Mouse (Mus musculus) kidney, embryonic 14.5 days (tissue): ENCODE measurements around the gene Socs2. TPM values are rescaled to one million over a fixed set of nuclear protein-coding genes. Genes with fewer than 3 reads are reported as not detected.

Experiments used
- ATAC-seq: fragments of 200-750 bp; cut with Nextera tagmentation; 2 replicates; pipeline ENCODE4 v1.8.0; 2017; ENCODE audit warnings: moderate number of reproducible peaks, mild to moderate bottlenecking, moderate TSS enrichment, moderate library complexity; ENCODE audit not compliant: low FRiP score, low TSS enrichment
- H3K27ac ChIP-seq: fragments of 300-500 bp; sonication (generic); 2 replicates; pipeline ENCODE4 v1.5.1; 2014; ENCODE audit warnings: low read depth, mild to moderate bottlenecking, low read length, moderate library complexity, mixed read lengths
- H3K27me3 ChIP-seq: fragments of 300-500 bp; sonication (generic); 2 replicates; pipeline ENCODE4 v1.6.1; 2014; ENCODE audit warnings: mild to moderate bottlenecking, low read length; ENCODE audit not compliant: control insufficient read depth, insufficient read depth
- H3K36me3 ChIP-seq: fragments of 300-500 bp; sonication (generic); 2 replicates; pipeline ENCODE4 v1.6.1; 2014; ENCODE audit warnings: low read length, mixed read lengths; ENCODE audit not compliant: control insufficient read depth, insufficient read depth
- H3K4me1 ChIP-seq: fragments of 300-500 bp; sonication (generic); 2 replicates; pipeline ENCODE4 v1.6.1; 2014; ENCODE audit warnings: low read length, mixed read lengths; ENCODE audit not compliant: control insufficient read depth, insufficient read depth
- H3K4me2 ChIP-seq: fragments of 300-500 bp; sonication (generic); replicated peaks from 2 replicates; pipeline ENCODE4 v1.6.1; 2014; ENCODE audit warnings: low read depth, mild to moderate bottlenecking, low read length
- H3K4me3 ChIP-seq: fragments of 300-500 bp; sonication (generic); 2 replicates; pipeline ENCODE4 v1.5.1; 2014; ENCODE audit warnings: mild to moderate bottlenecking, low read length
- H3K9ac ChIP-seq: fragments of 300-500 bp; sonication (generic); 2 replicates; pipeline ENCODE4 v1.6.1; 2014; ENCODE audit warnings: low read depth, mild to moderate bottlenecking, low read length, moderate library complexity
- H3K9me3 ChIP-seq: fragments of 300-500 bp; sonication (generic); 2 replicates; pipeline ENCODE4 v1.6.1; 2016; ENCODE audit warnings: low read length; ENCODE audit not compliant: control insufficient read depth
- WGBS: fragments of 180-500 bp; shearing (Covaris S2); extraction: QIAGEN DNeasy Blood & Tissue Kit; methylation state at CpG from one replicate; pipeline ENCODE4 v1.1.7; 2014; 5-methylcytosine and 5-hydroxymethylcytosine counted together
- polyA plus RNA-seq: library from polyadenylated mRNA; unstranded; fragments of >200 nt; fragmentation: Nextera tagmentation; extraction: Ambion mirVana; gene quantifications from 2 replicates; pipeline ENCODE4 v1.2.1, GENCODE M21; 2014

Socs2 gene
- polyA plus RNA-seq, 1 experiment from 2014 or later, result 17.9 TPM

- no peak overlapping the region for H3K4me3 ChIP-seq
- no peaks in the 10 kb centered on the region for H3K27me3 ChIP-seq
- WGBS, result 20% methylated on average over 6 of the region's 6 CpGs
- H3K4me2 ChIP-seq, result no peak overlapping the region
- H3K9me3 ChIP-seq, result peaks cover 2% of the 10 kb centered on the region; the same call in 1 of the 2 replicates
- no peak overlapping the region for H3K9ac ChIP-seq
- no peaks in the 10 kb centered on the region for H3K36me3 ChIP-seq
- no peak for ATAC-seq
- H3K4me1 ChIP-seq, result no peaks in the 10 kb centered on the region
- no peak overlapping the region for H3K27ac ChIP-seq
Measured at GRCm38 (mm10) chr10:95355678-95356268, 61.2 kb downstream of the Socs2 start.

DNA sequence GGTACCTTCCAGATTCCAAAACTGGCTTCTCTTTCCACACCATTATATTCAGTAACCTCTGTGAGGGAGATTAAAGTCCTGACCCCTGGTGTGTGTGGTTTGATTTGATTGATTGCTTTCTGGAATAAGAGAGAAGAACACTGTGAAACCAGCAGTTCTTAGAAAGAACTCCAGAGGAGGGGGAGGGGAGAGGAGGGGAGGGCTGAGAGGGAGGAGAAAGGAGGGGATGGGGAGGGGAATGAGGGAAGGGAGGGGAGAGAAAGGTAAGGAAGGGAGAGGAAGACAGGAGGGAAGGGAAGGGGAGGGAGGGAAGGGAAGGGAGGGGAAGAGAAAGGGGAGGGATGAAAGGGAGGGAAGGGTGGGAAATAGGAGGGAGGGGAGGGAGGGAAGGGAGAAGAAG lies 62.3 kb downstream of the Socs2 start:
- H3K4me2 ChIP-seq, result no peak overlapping the region
- no peak overlapping the region for H3K27ac ChIP-seq
- ATAC-seq, result no peak
- H3K4me1 ChIP-seq, result no peaks in the 10 kb centered on the region
- H3K36me3 ChIP-seq, result no peaks in the 10 kb centered on the region
- H3K4me3 ChIP-seq, result no peak overlapping the region
- peaks cover 2% of the 10 kb centered on the region; the same call in 1 of the 2 replicates for H3K9me3 ChIP-seq
- H3K9ac ChIP-seq, result no peak overlapping the region
- H3K27me3 ChIP-seq, result no peaks in the 10 kb centered on the region

DNA sequence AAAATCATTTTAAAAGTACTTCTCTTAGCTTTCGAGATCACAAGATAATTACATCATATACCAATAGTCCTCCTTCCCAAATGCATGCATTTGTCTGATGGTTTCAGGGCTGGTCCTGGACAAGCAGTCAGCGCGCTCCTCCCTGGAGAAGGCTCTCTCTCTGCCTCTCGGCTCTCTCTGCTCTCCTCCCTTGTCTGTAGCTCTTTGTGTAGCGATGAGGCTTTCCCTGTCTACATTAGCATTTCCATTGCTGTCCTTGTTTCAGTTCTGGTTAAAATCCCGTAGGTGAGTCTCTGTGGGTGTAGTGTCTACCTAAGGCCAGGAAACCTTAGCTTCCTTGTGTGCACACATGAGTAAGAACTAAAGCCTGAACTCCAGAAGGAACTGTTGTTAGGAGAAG lies 62.9 kb downstream of the Socs2 start:
- Histone ChIP-seq H3K4me3 (no peak overlapping the region), H3K36me3 (no peaks in the 10 kb centered on the region), H3K27ac (no peak overlapping the region), H3K4me1 (no peaks in the 10 kb centered on the region), H3K4me2 (no peak overlapping the region), H3K27me3 (no peaks in the 10 kb centered on the region), H3K9ac (no peak overlapping the region), H3K9me3 (peaks cover 2% of the 10 kb centered on the region; the same call in 1 of the 2 replicates)
- 81% methylated on average over 6 of the region's 6 CpGs for WGBS
- ATAC-seq, result no peak

DNA sequence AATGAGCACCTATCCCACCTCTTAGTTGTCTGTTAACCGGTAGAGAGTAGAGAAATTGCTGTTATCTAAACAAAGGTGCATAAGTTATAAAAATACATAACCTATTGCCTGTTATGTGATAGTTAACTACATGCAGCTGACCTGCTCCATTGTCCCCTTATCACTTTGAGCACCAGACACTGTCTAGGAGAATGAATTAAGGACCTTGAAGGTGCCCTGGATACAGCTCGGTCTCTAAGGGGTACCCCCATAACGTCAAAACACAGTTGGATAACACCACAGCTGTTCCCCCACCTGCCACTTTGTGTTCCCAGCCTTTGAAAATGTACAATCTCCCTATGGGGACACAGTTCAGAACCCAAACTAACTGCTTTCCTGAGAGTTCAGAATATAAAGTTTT lies 68.5 kb downstream of the Socs2 start:
- H3K36me3 ChIP-seq, result no peaks in the 10 kb centered on the region
- no peak for ATAC-seq
- no peak overlapping the region for H3K4me3 ChIP-seq
- H3K4me2 ChIP-seq, result no peak overlapping the region
- no peaks in the 10 kb centered on the region for H3K4me1 ChIP-seq
- H3K9ac ChIP-seq, result no peak overlapping the region
- no peaks in the 10 kb centered on the region for H3K27me3 ChIP-seq
- H3K27ac ChIP-seq, result no peak overlapping the region
- 84% methylated on average over 3 of the region's 3 CpGs for WGBS
- H3K9me3 ChIP-seq, result peaks cover 2% of the 10 kb centered on the region; the same call in 1 of the 2 replicates

DNA sequence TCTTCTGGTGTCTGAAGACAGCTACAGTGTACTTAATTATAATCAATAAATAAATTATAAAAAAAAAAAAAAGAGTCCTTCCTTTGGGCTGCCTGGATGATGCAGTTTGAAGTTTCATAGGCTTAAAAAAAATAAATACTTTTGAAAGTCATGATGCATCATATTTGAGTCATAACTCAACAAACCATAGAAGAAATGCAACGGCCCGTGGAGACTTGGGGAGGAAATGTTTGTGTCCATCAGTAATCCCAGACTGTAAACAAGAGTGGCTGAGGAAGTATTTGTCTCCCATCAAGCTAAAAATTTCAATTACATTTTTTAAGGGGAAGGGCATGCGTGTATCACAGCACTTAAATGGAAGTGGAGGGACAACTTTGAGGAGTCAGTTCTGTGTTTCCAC lies 69.2 kb downstream of the Socs2 start:
- no peak for ATAC-seq
- no peaks in the 10 kb centered on the region for H3K36me3 ChIP-seq
- H3K27ac ChIP-seq, result no peak overlapping the region
- no peaks in the 10 kb centered on the region for H3K4me1 ChIP-seq
- H3K27me3 ChIP-seq, result no peaks in the 10 kb centered on the region
- H3K4me3 ChIP-seq, result no peak overlapping the region
- 90% methylated on average over 3 of the region's 3 CpGs for WGBS
- no peak overlapping the region for H3K4me2 ChIP-seq
- H3K9me3 ChIP-seq, result peaks cover 2% of the 10 kb centered on the region; the same call in 1 of the 2 replicates
- H3K9ac ChIP-seq, result no peak overlapping the region

- no peak overlapping the region for H3K27ac ChIP-seq
- H3K27me3 ChIP-seq, result no peaks in the 10 kb centered on the region
- H3K4me2 ChIP-seq, result no peak overlapping the region
- WGBS, result 84% methylated on average over 10 of the region's 10 CpGs
- no peaks in the 10 kb centered on the region for H3K4me1 ChIP-seq
- no peak overlapping the region for H3K4me3 ChIP-seq
- no peak overlapping the region for H3K9ac ChIP-seq
- no peak for ATAC-seq
- no peaks in the 10 kb centered on the region for H3K36me3 ChIP-seq
- H3K9me3 ChIP-seq, result no peaks in the 10 kb centered on the region
Measured at GRCm38 (mm10) chr10:95342833-95343590, 74.0 kb downstream of the Socs2 start.

DNA sequence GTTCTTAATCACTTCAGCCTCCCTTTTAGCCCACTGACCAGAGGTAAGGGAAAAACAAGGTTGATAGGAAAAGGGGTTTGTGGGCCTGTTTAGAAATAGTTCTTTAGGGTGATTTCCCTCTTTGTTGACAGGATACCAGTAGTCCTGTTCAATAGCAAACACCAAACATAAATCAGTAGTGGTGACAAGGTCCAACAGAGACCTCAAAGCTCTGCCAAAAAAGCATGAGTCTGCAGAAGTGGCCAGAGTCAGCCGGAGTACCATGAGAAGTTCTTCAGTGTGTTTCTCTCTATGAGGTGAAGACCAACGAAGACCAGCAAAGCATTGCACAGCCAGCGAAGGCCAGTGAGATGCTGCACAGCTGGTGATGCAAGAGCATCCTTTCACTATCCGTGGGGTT lies 76.3 kb downstream of the Socs2 start:
- no peaks in the 10 kb centered on the region for H3K9me3 ChIP-seq
- WGBS, result 86% methylated on average over 4 of the region's 4 CpGs
- H3K27me3 ChIP-seq, result no peaks in the 10 kb centered on the region
- H3K4me3 ChIP-seq, result no peak overlapping the region
- no peak overlapping the region for H3K4me2 ChIP-seq
- H3K36me3 ChIP-seq, result no peaks in the 10 kb centered on the region
- ATAC-seq, result no peak
- no peaks in the 10 kb centered on the region for H3K4me1 ChIP-seq
- no peak overlapping the region for H3K9ac ChIP-seq
- no peak overlapping the region for H3K27ac ChIP-seq

- Histone ChIP-seq H3K36me3 (no peaks in the 10 kb centered on the region), H3K4me3 (no peak overlapping the region), H3K9me3 (no peaks in the 10 kb centered on the region), H3K27me3 (no peaks in the 10 kb centered on the region), H3K9ac (no peak overlapping the region), H3K27ac (no peak overlapping the region), H3K4me1 (no peaks in the 10 kb centered on the region), H3K4me2 (no peak overlapping the region)
- no peak for ATAC-seq
- WGBS, result 69% methylated on average over 5 of the region's 5 CpGs
Measured at GRCm38 (mm10) chr10:95337589-95337988, 79.4 kb downstream of the Socs2 start.

DNA sequence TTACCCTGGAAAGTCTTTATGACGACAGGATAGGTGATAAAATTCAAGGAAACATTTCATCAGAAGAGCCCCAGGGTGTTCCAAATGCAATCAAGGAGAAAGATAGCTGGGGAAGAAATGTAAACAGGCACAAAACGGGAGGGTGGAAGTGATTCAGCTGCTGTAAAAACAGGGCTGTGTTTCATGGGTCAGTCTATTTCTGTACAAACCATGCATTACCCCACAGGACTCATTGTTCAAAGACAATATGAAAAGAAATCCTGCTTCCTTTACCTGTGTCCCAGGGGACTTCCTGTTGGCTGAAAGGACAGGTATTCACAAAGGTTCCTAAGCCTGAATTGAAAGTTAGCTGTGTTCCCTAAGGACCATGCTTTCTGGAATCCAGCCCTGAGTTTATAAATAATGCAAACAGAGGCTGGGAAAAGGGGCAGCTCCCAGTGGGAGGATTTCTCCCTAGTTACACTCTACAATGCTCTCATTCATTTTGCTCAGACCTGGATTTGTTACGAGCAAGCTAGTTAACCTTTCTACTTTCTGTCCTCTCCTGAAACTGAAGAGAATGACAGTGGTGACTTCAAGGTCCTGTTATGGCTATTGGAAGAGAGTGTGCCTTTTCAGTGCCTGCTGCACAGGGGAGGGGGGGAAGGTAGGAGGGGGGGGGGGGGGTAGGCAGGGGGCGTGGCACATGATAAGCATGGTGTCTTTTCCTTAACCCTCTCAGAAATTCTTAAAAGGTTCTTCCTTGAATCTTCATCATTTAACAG lies 80.0 kb downstream of the Socs2 start:
- Histone ChIP-seq H3K4me2 (no peak overlapping the region), H3K27ac (no peak overlapping the region), H3K9ac (no peak overlapping the region), H3K36me3 (no peaks in the 10 kb centered on the region), H3K9me3 (no peaks in the 10 kb centered on the region), H3K4me1 (no peaks in the 10 kb centered on the region), H3K27me3 (no peaks in the 10 kb centered on the region), H3K4me3 (no peak overlapping the region)
- ATAC-seq, result no peak
- WGBS, result 24% methylated on average over 4 of the region's 4 CpGs
